ENCODE assay signal across 8 mouse cellular contexts in the genomic region with DNA sequence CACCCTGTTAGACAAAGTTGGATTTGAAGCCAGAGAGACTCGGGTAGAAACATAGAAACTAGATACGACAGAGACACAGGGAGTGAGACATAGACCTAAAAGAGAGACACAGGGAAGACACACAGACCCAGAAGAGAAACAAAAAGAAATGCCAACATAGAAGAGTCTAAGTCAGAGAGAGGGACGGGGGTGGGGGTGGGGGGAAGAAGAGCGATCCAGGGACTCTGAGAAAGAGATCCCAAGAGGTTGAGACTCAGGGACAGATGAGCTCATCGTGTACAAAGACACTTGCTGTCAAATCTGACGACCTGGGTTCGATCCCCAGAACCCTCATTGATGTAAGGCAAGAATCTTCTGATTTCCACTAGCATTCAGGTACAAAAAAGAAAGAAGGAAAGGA. TPM values are rescaled to one million over a fixed set of nuclear protein-coding genes. Genes with fewer than 3 reads are reported as not detected.
DNase-seq lines count a peak whose midpoint lies in the region; ATAC-seq and TF ChIP-seq lines count a peak whose summit lies in the region.

No protein-coding gene starts in this region.

- peaks cover 38% of the 10 kb centered on the region for H3K27me3 ChIP-seq in lung, embryonic 14.5 days (ENCODE audit: insufficient read depth, low read length)
- H3K27me3 ChIP-seq in embryonic facial prominence, embryonic 15.5 days = peaks cover 39% of the 10 kb centered on the region
- H3K27me3 ChIP-seq in intestine, embryonic 14.5 days (replicated peaks; ENCODE audit: control insufficient read depth, insufficient read depth, low read length) = peaks cover 38% of the 10 kb centered on the region
- H3K27me3 ChIP-seq in myocyte (ENCODE audit: control insufficient read depth, insufficient read depth, insufficient read length) = no peaks in the 10 kb centered on the region

- no peak overlapping the region for H3K9ac ChIP-seq in lung, embryonic 14.5 days
- H3K9ac ChIP-seq in embryonic facial prominence, embryonic 15.5 days = peak overlapping the region; percentile 31; the same call in 1 of the 2 replicates
- peak overlapping the region; percentile 36; the same call in 1 of the 2 replicates for H3K9ac ChIP-seq in intestine, embryonic 14.5 days (ENCODE audit: low read length)

- no peak for TF ChIP-seq CTCF in lung, embryonic 14.5 days (IDR thresholded peaks at IDR 0.05; ENCODE audit: low read depth)

- no peaks in the 10 kb centered on the region; the same call in 1 of the 2 replicates for H3K4me1 ChIP-seq in lung, embryonic 14.5 days (ENCODE audit: insufficient read depth)
- peaks cover 32% of the 10 kb centered on the region for H3K4me1 ChIP-seq in embryonic facial prominence, embryonic 15.5 days
- peaks cover 5% of the 10 kb centered on the region; the same call in 1 of the 2 replicates for H3K4me1 ChIP-seq in intestine, embryonic 14.5 days (replicated peaks; ENCODE audit: control insufficient read depth, insufficient read depth, low read length)

- WGBS in lung, embryonic 14.5 days = 13% methylated on average over 7 of the region's 7 CpGs
- 10% methylated on average over 7 of the region's 7 CpGs for WGBS in embryonic facial prominence, embryonic 15.5 days
- 19% methylated on average over 7 of the region's 7 CpGs for WGBS in intestine, embryonic 14.5 days

- peaks cover 3% of the 10 kb centered on the region; the same call in 1 of the 2 replicates for H3K36me3 ChIP-seq in lung, embryonic 14.5 days (ENCODE audit: insufficient read depth)
- no peaks in the 10 kb centered on the region for H3K36me3 ChIP-seq in embryonic facial prominence, embryonic 15.5 days
- H3K36me3 ChIP-seq in intestine, embryonic 14.5 days (ENCODE audit: control insufficient read depth, insufficient read depth, low read length) = 0 out of 2 replicates have a peak, but pooled peaks cover 5% of the 10 kb centered on the region
- H3K36me3 ChIP-seq in myocyte (ENCODE audit: control insufficient read depth, insufficient read depth) = no peaks in the 10 kb centered on the region

- no peak for ATAC-seq in lung, embryonic 14.5 days (ENCODE audit: insufficient read depth)
- no peak for ATAC-seq in embryonic facial prominence, embryonic 15.5 days (ENCODE audit: insufficient number of reproducible peaks, low FRiP score, low TSS enrichment, low read depth)
- no peak for ATAC-seq in intestine, embryonic 14.5 days (replicated peaks; ENCODE audit: low FRiP score, low TSS enrichment, low read depth)

- no peak overlapping the region for H3K27ac ChIP-seq in lung, embryonic 14.5 days (ENCODE audit: low read depth)
- H3K27ac ChIP-seq in embryonic facial prominence, embryonic 15.5 days (replicated peaks) = peak overlapping the region; percentile 74
- no peak overlapping the region for H3K27ac ChIP-seq in intestine, embryonic 14.5 days (ENCODE audit: low read depth)

- TF ChIP-seq POLR2A in myocyte (IDR thresholded peaks at IDR 0.05; ENCODE audit: insufficient read length, low read depth) = no peak

- DNase-seq in lung, embryonic 14.5 days = no peak
- no peak for DNase-seq in lung, postnatal 25 days (ENCODE audit: low spot score)
- DNase-seq in intestine, embryonic 14.5 days (ENCODE audit: low spot score) = no peak
- no peak for DNase-seq in frontal cortex, postnatal 10 days (ENCODE audit: low spot score in 2 of 2)
- DNase-seq in spleen, postnatal 4 days (ENCODE audit: low spot score in 2 of 2) = no peak
- no peak for DNase-seq in cerebellum, adult 11 months

- no peaks in the 10 kb centered on the region for H3K79me2 ChIP-seq in myocyte (ENCODE audit: control insufficient read depth, insufficient read depth)

- peak overlapping the region; percentile 84 for H3K4me2 ChIP-seq in lung, embryonic 14.5 days
- H3K4me2 ChIP-seq in embryonic facial prominence, embryonic 15.5 days (replicated peaks) = peak overlapping the region; percentile 75
- peak overlapping the region; percentile 65 for H3K4me2 ChIP-seq in intestine, embryonic 14.5 days (ENCODE audit: low read length)
- peak overlapping the region; percentile 82 for H3K4me2 ChIP-seq in myocyte (ENCODE audit: low read depth)

- peak overlapping the region; percentile 40 for H3K4me3 ChIP-seq in lung, embryonic 14.5 days (ENCODE audit: low read depth, low read length)
- peak overlapping the region; percentile 52 for H3K4me3 ChIP-seq in embryonic facial prominence, embryonic 15.5 days (replicated peaks)
- peak overlapping the region; percentile 45 for H3K4me3 ChIP-seq in intestine, embryonic 14.5 days (ENCODE audit: low read depth, low read length)
- peak overlapping the region; percentile 46 for H3K4me3 ChIP-seq in myocyte

- H3ac ChIP-seq in myocyte (ENCODE audit: control insufficient read depth, insufficient read length) = peak overlapping the region; percentile 1

- H3K9me3 ChIP-seq in lung, embryonic 14.5 days (ENCODE audit: low read depth, low read length) = no peaks in the 10 kb centered on the region
- H3K9me3 ChIP-seq in embryonic facial prominence, embryonic 15.5 days (replicated peaks) = no peaks in the 10 kb centered on the region
- H3K9me3 ChIP-seq in intestine, embryonic 14.5 days (ENCODE audit: control insufficient read depth, low read length) = no peaks in the 10 kb centered on the region

TF ChIP-seq in myocyte, 11 proteins besides CTCF, POLR2A, EP300 and RAD21:
- TF ChIP-seq MYOG (IDR thresholded peaks at IDR 0.05; ENCODE audit: control insufficient read depth in 1 of 3, insufficient read depth in 1 of 3, insufficient read length in 2 of 3, low read depth in 2 of 3) (no peak), MAX (IDR thresholded peaks at IDR 0.05; ENCODE audit: low read depth) (no peak), TCF12 (IDR thresholded peaks at IDR 0.05; ENCODE audit: insufficient read depth, poor library complexity, severe bottlenecking) (no peak), SRF (IDR thresholded peaks at IDR 0.05; ENCODE audit: control insufficient read depth, insufficient read length, low read depth) (no peak), TCF3 (IDR thresholded peaks at IDR 0.05; ENCODE audit: insufficient read length, low read depth) (no peak), USF1 (IDR thresholded peaks at IDR 0.05; ENCODE audit: low read depth) (no peak), POLR2AphosphoS2 (IDR thresholded peaks at IDR 0.05; ENCODE audit: insufficient read length, low read depth) (no peak), REST (IDR thresholded peaks at IDR 0.05; ENCODE audit: insufficient read depth, insufficient read length) (no peak), E2F4 (IDR thresholded peaks at IDR 0.05; ENCODE audit: insufficient read depth) (no peak)

RNA-seq across cellular contexts. Expression of a gene that starts 1.1 kb away (rescaled TPM):
- polyA plus RNA-seq in lung, embryonic 14.5 days (2014; fragmentation: Nextera tagmentation; extraction: Ambion mirVana) = 0.14 and 0.33 TPM in 2 replicates
- polyA plus RNA-seq in embryonic facial prominence, embryonic 15.5 days (2015; fragmentation: Nextera tagmentation; extraction: Ambion mirVana) = 1.1 and 1.4 TPM in 2 replicates
- polyA plus RNA-seq in intestine, embryonic 14.5 days (2014; fragmentation: Nextera tagmentation; extraction: Ambion mirVana) = 0.31 and 0.38 TPM in 2 replicates
- 11.5 TPM for polyA plus RNA-seq in myocyte (2012; fragmentation: generic; extraction: Trizol)

RNA-seq across cellular contexts. Expression of a gene that starts 24.3 kb away (rescaled TPM):
- polyA plus RNA-seq in lung, embryonic 14.5 days (2014; fragmentation: Nextera tagmentation; extraction: Ambion mirVana) = 2.6 and 2.9 TPM in 2 replicates
- polyA plus RNA-seq in embryonic facial prominence, embryonic 15.5 days (2015; fragmentation: Nextera tagmentation; extraction: Ambion mirVana) = 6.9 and 7.9 TPM in 2 replicates
- 3.1 and 3.6 TPM in 2 replicates for polyA plus RNA-seq in intestine, embryonic 14.5 days (2014; fragmentation: Nextera tagmentation; extraction: Ambion mirVana)
- polyA plus RNA-seq in myocyte (2012; fragmentation: generic; extraction: Trizol) = 0.12 TPM

RNA-seq across cellular contexts. Expression of a gene that starts 24.4 kb away (rescaled TPM):
- 26.5 and 26.7 TPM in 2 replicates for polyA plus RNA-seq in lung, embryonic 14.5 days (2014; fragmentation: Nextera tagmentation; extraction: Ambion mirVana)
- 27.3 and 27.8 TPM in 2 replicates for polyA plus RNA-seq in embryonic facial prominence, embryonic 15.5 days (2015; fragmentation: Nextera tagmentation; extraction: Ambion mirVana)
- polyA plus RNA-seq in intestine, embryonic 14.5 days (2014; fragmentation: Nextera tagmentation; extraction: Ambion mirVana) = 42.9 and 46.5 TPM in 2 replicates
- 34.7 TPM for polyA plus RNA-seq in myocyte (2012; fragmentation: generic; extraction: Trizol)

RNA-seq across cellular contexts. Expression of a gene that starts 24.6 kb away (rescaled TPM):
- 0.14 TPM in 1 of 2 replicates, not detected in the other for polyA plus RNA-seq in lung, embryonic 14.5 days (2014; fragmentation: Nextera tagmentation; extraction: Ambion mirVana)
- polyA plus RNA-seq in embryonic facial prominence, embryonic 15.5 days (2015; fragmentation: Nextera tagmentation; extraction: Ambion mirVana) = 94.6 and 109 TPM in 2 replicates
- 0.50 and 0.77 TPM in 2 replicates for polyA plus RNA-seq in intestine, embryonic 14.5 days (2014; fragmentation: Nextera tagmentation; extraction: Ambion mirVana)
- polyA plus RNA-seq in myocyte (2012; fragmentation: generic; extraction: Trizol) = not detected
